ENCODE assay signal across 14 mouse cellular contexts in genomic region chr5:129169567-129169966, GRCm38 (mm10).
DNase-seq lines count a peak whose midpoint lies in the region; ATAC-seq and TF ChIP-seq lines count a peak whose summit lies in the region.
"Had no signal": no experiment of that assay in that cellular context is flagged by ENCODE, and none has a peak within 500 bp of the region (broad histone marks: within the 10 kb centered on the region; RNA-seq: fewer than 3 reads in every experiment).

No protein-coding gene starts in this region.

- H3K27me3 ChIP-seq in forebrain, embryonic 11.5 days (ENCODE audit: control insufficient read depth, insufficient read depth, low read length) = no peaks in the 10 kb centered on the region
- H3K27me3 ChIP-seq in forebrain, embryonic 16.5 days (replicated peaks; ENCODE audit: control insufficient read depth, insufficient read depth, low read length) = no peaks in the 10 kb centered on the region
- H3K27me3 ChIP-seq in kidney, embryonic 14.5 days (ENCODE audit: control insufficient read depth, insufficient read depth, low read length) = no peaks in the 10 kb centered on the region
- H3K27me3 ChIP-seq in E14TG2a.4 (ENCODE audit: insufficient read depth, low read length) = no peaks in the 10 kb centered on the region; the same call in 1 of the 2 replicates
- H3K27me3 ChIP-seq in embryonic facial prominence, embryonic 10.5 days (replicated peaks; ENCODE audit: low read depth, poor library complexity, severe bottlenecking) = no peaks in the 10 kb centered on the region; the same call in 1 of the 2 replicates
- H3K27me3 ChIP-seq: liver, embryonic 12.5 days had no signal

- no peaks in the 10 kb centered on the region for H3K9me3 ChIP-seq in forebrain, embryonic 11.5 days (ENCODE audit: control insufficient read depth, low read length)
- H3K9me3 ChIP-seq in forebrain, embryonic 16.5 days (ENCODE audit: control insufficient read depth, low read length) = no peaks in the 10 kb centered on the region
- no peaks in the 10 kb centered on the region for H3K9me3 ChIP-seq in kidney, embryonic 14.5 days (ENCODE audit: control insufficient read depth, low read length)
- no peaks in the 10 kb centered on the region for H3K9me3 ChIP-seq in E14TG2a.4 (ENCODE audit: low read length)
- H3K9me3 ChIP-seq in embryonic facial prominence, embryonic 10.5 days = no peaks in the 10 kb centered on the region
- H3K9me3 ChIP-seq: liver, embryonic 12.5 days had no signal

- H3K27ac ChIP-seq in forebrain, embryonic 11.5 days (ENCODE audit: low read depth, low read length) = no peak overlapping the region
- H3K27ac ChIP-seq in forebrain, embryonic 16.5 days (ENCODE audit: low read length) = no peak overlapping the region
- peak overlapping the region; percentile 38; the same call in 1 of the 2 replicates for H3K27ac ChIP-seq in kidney, embryonic 14.5 days (ENCODE audit: low read depth, low read length)
- H3K27ac ChIP-seq in embryonic facial prominence, embryonic 10.5 days (replicated peaks) = peak overlapping the region; percentile 51
- H3K27ac ChIP-seq: kidney, postnatal 0 days; liver, embryonic 12.5 days had no signal

- H3K4me2 ChIP-seq in forebrain, embryonic 11.5 days (ENCODE audit: low read depth, low read length, severe bottlenecking) = no peak overlapping the region
- H3K4me2 ChIP-seq in forebrain, embryonic 16.5 days (ENCODE audit: low read length) = no peak overlapping the region
- H3K4me2 ChIP-seq in kidney, embryonic 14.5 days (replicated peaks; ENCODE audit: low read depth, low read length) = no peak overlapping the region
- H3K4me2 ChIP-seq: heart, embryonic 11.5 days; liver, embryonic 12.5 days had no signal

- TF ChIP-seq CTCF in E14TG2a.4 (conservative IDR thresholded peaks at IDR 0.05; ENCODE audit: low read length) = no peak

- peaks cover 7% of the 10 kb centered on the region; the same call in 1 of the 2 replicates for H3K4me1 ChIP-seq in forebrain, embryonic 11.5 days (replicated peaks; ENCODE audit: control insufficient read depth, insufficient read depth, low read length)
- no peaks in the 10 kb centered on the region; the same call in none of the 2 replicates for H3K4me1 ChIP-seq in forebrain, embryonic 16.5 days (replicated peaks; ENCODE audit: control insufficient read depth, insufficient read depth, low read length)
- peaks cover 19% of the 10 kb centered on the region for H3K4me1 ChIP-seq in kidney, embryonic 14.5 days (ENCODE audit: control insufficient read depth, insufficient read depth, low read length)
- H3K4me1 ChIP-seq in E14TG2a.4 (replicated peaks; ENCODE audit: low read depth, low read length) = peaks cover 63% of the 10 kb centered on the region
- H3K4me1 ChIP-seq in embryonic facial prominence, embryonic 10.5 days = peaks cover 26% of the 10 kb centered on the region
- H3K4me1 ChIP-seq: liver, embryonic 12.5 days had no signal

- ATAC-seq in forebrain, embryonic 11.5 days (replicated peaks; ENCODE audit: low FRiP score) = peak; percentile 63; the same call in 1 of the 2 replicates
- ATAC-seq in forebrain, embryonic 16.5 days = no peak
- ATAC-seq in kidney, embryonic 14.5 days (ENCODE audit: low FRiP score, low TSS enrichment) = peak; percentile 14; the same call in 1 of the 2 replicates
- ATAC-seq: liver, embryonic 12.5 days had no signal

- no peak overlapping the region for H3K9ac ChIP-seq in forebrain, embryonic 11.5 days (ENCODE audit: low read length)
- no peak overlapping the region for H3K9ac ChIP-seq in forebrain, embryonic 16.5 days (replicated peaks; ENCODE audit: low read depth, low read length)
- H3K9ac ChIP-seq in kidney, embryonic 14.5 days (ENCODE audit: low read depth, low read length) = no peak overlapping the region
- H3K9ac ChIP-seq: liver, embryonic 12.5 days had no signal

- WGBS in forebrain, embryonic 11.5 days = 16% methylated on average over 4 of the region's 4 CpGs
- WGBS in forebrain, embryonic 16.5 days = 10% methylated on average over 4 of the region's 4 CpGs
- 7% methylated on average over 4 of the region's 4 CpGs for WGBS in kidney, embryonic 14.5 days
- WGBS in embryonic facial prominence, embryonic 10.5 days = 20% methylated on average over 4 of the region's 4 CpGs

- no peaks in the 10 kb centered on the region for H3K36me3 ChIP-seq in forebrain, embryonic 11.5 days (ENCODE audit: control insufficient read depth, insufficient read depth, low read length)
- no peaks in the 10 kb centered on the region for H3K36me3 ChIP-seq in forebrain, embryonic 16.5 days (ENCODE audit: control insufficient read depth, insufficient read depth)
- no peaks in the 10 kb centered on the region for H3K36me3 ChIP-seq in kidney, embryonic 14.5 days (ENCODE audit: control insufficient read depth, insufficient read depth, low read length)
- H3K36me3 ChIP-seq in E14TG2a.4 (ENCODE audit: insufficient read depth, low read length) = no peaks in the 10 kb centered on the region
- no peaks in the 10 kb centered on the region for H3K36me3 ChIP-seq in embryonic facial prominence, embryonic 10.5 days (replicated peaks)
- H3K36me3 ChIP-seq: liver, embryonic 12.5 days had no signal

- DNase-seq in forebrain, embryonic 11.5 days (ENCODE audit: low spot score) = no peak
- no peak for DNase-seq in kidney, postnatal 36 days
- peak; percentile 35 for DNase-seq in embryonic facial prominence, embryonic 10.5 days (ENCODE audit: low spot score)
- no peak for DNase-seq in cerebellum, adult 9-10 months
- no peak for DNase-seq in cerebellum, postnatal 4 days (ENCODE audit: low spot score in 2 of 2)
- DNase-seq: cerebellum, postnatal 25 days; gastrocnemius, postnatal 25 days; retina, postnatal 1 day had no signal

- H3K4me3 ChIP-seq in forebrain, embryonic 11.5 days (ENCODE audit: low read depth, low read length) = no peak overlapping the region
- no peak overlapping the region for H3K4me3 ChIP-seq in forebrain, embryonic 16.5 days (replicated peaks; ENCODE audit: low read length)
- no peak overlapping the region for H3K4me3 ChIP-seq in kidney, embryonic 14.5 days (ENCODE audit: low read length)
- peak overlapping the region; percentile 20; the same call in 1 of the 2 replicates for H3K4me3 ChIP-seq in E14TG2a.4 (replicated peaks; ENCODE audit: low read length)
- no peak overlapping the region for H3K4me3 ChIP-seq in embryonic facial prominence, embryonic 10.5 days
- H3K4me3 ChIP-seq: liver, embryonic 12.5 days had no signal

Comparison
In these comparisons a context has a peak if more than half of its experiments do, and no peak if none do; other contexts are left out.
1. H3K27ac ChIP-seq: peak in kidney, embryonic 14.5 days (single experiment) and embryonic facial prominence, embryonic 10.5 days (single experiment); none in forebrain, embryonic 11.5 days (single experiment) and forebrain, embryonic 16.5 days (single experiment).